Mouse (Mus musculus) lung, adult 18-20 months (tissue): Measurements from ENCODE around the gene Pdcd5.

ENCODE experiments used
- DNase-seq, 2 experiments: peaks; one replicate each; pipeline ENCODE4 v3.0.0; 2022; ENCODE audit warnings: mixed read lengths in 2 of 2

The Pdcd5 gene

DNA sequence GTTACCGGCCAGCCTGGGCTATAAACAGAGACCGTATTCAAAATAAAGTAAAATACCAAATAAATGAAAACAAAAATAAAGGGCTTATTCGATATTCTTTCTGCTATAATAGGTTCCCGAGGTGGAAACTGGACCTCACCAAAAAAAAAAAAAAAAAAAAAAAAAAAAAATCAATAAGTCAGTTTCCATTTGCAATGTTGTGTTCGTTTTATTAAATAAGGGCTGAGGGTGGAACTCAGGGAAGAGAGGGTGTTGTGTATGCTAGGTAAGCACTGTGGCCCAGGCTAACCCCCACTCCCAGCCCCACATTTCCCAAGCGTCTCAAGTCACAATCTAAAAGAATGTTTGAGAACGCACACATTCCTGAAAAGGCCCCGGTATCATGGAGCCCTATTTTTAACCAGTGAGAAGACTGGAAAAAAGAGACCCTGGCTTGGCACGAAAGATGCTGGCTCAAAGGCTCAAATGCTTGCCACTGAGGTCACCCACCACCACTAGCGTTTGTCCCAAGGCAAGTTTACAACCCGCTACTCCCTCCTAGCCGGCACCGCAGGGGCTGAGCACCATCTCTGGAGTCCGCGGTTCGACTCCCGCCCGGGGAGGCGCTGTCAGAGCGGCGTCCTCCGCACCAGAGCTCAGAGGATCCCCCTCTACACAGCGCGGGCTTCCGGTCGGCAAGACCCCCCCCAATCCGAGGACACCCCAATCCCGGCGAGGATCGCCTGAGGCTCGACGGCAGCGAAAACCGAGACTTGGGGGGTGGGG lies 822 bp downstream of the Pdcd5 start:
- DNase-seq = peak in 1 of 2 experiments; percentile 13

DNA sequence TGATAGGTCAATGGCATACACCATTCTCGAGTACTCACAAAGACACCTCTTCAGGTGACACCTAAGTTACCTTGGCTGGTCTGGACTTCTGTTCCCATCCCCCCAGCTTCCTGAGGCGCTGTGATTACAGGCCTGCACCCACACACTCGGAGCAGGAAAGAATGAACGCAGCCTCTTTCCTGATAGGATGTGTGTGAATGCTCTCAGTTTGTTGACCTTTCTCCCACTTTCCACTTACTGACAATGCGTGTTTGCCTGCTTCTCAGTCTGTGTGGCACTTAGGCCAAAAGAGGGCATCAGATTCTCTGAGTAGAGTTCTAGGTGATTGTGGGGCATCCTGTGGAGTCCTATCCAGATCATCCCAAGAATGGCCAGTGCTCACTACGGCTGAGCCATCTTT lies 7.2 kb downstream of the Pdcd5 start:
- DNase-seq = no peak

DNA sequence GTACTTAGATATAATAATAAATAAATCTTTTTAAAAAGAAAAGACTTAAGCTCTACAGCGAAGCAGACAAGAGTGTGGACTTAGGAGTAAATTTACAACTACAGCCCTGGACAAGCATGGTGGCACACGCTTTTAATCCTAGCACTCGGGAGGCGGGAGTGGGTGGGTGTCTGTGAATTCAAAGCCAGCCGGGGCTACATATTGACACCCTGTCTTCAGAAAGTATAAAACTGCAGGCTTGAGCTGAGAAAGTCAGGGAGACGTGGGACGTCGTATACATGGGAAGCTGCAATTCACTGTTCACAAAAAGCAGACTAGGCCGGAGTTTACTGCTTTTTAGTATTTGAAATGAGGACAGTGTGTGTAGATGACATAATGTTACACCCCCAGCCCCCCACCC lies 10.4 kb downstream of the Pdcd5 start:
- no peak for DNase-seq

DNA sequence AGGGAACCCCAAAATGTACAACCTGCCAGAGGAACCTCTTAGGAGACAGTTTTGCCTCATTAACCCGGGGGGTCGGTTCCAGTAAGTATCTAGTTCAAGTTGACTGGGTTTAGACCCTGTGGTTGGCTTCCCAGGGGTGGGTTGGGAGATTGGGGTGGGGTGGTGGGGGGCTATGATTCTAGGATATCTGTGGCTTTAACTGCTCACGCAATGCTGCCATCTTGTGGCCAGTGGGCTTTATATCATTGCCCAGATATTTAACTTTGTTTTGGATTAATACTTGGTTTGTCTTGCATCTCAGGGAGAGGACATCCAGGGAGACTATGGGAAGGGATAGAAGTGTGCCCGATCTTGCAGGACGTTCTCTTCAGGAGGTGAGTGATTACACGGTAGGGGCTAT lies 11.1 kb downstream of the Pdcd5 start:
- no peak for DNase-seq

DNA sequence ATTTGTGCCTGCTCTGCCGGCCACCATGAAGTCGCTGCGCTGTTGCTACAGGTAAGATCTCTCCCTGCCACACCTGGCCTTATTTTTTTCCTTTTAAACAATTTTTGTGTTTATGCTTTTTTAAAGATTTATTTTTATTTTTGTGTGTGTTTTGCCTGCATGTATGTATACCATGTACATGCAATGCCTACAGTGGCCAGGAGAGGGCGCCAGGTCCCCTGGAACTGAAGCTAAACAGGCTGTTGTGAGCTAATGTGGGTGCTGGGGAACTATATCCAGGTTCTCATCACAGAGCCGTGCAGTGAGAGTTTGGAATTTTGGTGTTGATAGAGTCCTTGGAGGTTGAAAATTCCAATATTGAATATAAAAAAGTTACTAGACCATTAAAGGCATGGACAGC lies 18.8 kb downstream of the Pdcd5 start:
- DNase-seq = no peak

DNA sequence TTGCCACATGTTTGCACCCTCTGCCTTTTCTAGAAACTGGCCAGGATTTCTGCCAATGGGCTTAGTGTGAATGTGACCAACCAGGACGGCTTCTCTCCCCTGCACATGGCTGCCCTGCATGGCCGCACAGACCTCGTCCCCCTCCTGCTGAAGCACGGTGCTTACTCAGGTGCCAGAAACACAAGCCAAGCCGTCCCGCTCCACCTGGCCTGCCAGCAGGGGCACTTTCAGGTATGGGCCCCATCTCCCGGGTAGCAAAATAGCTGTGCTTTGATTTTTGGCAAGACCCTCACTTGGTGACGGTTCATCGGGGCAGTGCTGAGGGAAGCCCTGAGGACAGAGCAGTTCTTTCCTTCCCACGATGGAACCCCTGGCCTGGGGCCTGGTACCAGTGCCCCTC lies 19.9 kb downstream of the Pdcd5 start:
- no peak for DNase-seq

DNA sequence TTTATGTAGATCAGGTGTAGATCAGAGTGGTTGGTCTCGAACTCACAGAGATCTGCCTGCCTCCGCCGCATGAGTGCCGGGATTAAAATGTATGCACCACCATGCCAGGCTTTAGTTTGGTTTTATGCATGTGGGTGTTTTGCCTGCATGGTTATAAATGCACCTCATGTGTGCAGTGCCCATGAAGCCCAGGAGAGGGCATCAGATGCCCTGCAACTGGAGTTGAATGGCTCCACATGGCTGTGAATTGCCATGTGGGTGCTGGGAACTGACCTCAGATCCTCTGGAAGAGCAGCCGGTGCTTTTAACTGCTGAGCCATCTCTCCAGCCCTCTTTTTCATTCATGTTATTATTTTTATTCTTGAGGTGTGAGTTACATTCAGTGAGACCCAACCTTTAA lies 21.3 kb downstream of the Pdcd5 start:
- no peak for DNase-seq

DNA sequence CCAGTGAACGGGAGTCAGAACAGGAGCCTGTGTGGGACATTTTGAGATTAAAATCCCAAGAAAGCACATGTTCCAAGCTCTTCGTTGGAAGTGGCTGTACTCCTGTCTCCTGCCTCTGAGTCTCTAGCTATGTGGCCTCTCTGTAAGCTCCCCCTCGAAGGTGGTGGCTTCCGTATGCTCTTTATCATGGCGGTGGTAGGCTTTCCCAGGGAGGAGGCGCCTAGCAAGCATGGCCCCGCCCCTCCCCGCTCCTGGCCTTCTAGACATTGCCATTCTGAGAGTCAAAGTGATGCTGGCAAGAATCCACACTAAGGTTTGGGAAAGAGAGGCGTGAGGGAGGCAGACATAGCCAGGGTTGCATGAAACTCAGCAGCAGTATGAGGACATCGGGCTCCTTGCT lies 24.7 kb downstream of the Pdcd5 start:
- no peak for DNase-seq

DNA sequence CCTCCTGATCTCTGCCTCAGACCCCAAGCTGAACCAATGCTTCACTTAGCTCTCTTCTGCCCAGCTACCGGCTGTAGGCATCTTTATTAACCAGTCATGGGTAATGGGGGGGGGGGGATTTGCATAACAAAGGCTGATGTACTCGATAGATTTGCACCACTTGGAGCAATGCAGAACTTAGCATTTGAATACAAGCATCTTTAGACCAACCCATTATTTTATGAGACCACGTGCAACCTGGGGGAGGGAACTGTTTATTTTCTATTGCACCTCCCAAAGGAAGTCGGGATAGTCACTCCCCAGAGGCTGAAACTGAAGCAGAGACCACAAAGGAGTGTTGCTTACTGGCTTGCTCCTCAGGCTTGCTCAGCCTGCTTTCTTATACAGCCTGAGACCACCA lies 29.8 kb downstream of the Pdcd5 start:
- no peak for DNase-seq

DNA sequence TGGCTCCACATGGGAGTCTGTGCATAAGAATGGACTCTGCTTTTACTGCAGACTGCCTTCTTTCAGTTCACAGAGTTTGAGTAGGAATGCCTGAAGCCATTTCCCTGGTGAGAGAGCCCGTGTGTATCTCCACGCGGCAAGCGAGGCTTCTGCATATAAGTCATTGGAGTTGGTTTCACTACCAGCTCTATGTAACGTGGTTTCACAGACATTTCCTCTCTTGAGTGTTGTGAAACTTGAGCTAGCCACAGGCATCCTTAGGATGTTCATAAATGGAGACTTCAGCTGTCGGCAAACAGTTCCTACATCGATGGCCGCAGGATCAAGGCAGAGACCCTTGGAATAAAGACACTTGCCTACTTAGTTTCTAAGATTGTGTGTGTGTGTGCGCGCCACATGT lies 38.1 kb downstream of the Pdcd5 start:
- DNase-seq = no peak

DNA sequence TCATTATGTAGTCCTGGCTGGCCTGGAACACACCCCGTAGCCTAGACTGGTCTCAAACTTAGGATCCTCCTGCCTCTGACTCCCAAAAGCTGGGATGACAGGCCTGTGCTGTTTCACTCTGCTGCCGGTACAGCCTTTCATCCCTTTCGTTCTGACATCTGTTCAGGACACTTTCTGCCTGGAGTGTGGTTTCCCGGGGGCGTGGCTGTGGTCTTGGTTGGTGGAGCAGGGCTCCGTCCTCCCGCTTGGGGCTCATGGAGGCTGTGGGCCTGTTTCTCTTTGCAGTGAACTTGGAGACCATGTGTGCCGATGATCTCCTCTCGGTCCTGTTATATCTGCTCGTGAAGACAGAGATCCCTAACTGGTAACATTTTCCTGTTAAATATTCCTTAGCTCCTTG lies 40.5 kb downstream of the Pdcd5 start:
- DNase-seq = no peak

DNA sequence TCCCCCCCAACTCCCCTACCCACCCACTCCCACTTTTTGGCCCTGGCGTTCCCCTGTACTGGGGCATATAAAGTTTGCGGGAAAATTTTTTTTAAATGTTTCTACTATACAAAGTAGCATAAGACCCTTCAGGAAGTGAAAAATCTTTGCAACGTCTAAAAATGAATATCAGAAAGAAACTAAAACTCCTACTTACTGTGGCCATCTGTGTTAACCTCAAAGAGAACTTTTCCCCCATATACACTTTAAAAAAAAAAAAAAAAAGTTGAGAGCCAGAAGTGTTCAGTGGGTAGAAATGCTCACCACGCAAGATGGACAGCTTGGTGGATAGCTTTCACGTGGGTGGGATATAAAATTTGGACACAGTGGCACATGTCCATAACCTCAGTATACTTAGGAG lies 44.6 kb downstream of the Pdcd5 start:
- DNase-seq = no peak

DNA sequence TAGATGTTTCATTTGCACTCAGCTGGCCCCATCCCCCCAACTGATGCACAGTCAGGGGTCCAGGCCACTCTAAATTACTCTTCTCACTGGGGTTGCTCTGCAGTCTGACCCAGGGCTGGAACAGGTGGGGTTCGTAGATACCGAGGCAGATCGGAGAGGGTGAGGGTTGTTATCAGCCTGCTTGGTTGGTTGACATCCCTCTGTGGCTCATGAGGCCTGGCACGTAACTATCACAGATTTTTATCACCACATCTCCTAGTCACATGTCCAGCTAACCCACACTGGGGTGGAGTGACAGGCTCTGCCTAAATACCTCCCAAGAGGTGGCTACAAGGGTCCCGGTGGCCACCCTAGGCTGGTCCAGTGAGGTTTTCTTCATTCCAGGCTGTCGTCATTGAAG lies 46.2 kb downstream of the Pdcd5 start:
- DNase-seq = no peak

DNA sequence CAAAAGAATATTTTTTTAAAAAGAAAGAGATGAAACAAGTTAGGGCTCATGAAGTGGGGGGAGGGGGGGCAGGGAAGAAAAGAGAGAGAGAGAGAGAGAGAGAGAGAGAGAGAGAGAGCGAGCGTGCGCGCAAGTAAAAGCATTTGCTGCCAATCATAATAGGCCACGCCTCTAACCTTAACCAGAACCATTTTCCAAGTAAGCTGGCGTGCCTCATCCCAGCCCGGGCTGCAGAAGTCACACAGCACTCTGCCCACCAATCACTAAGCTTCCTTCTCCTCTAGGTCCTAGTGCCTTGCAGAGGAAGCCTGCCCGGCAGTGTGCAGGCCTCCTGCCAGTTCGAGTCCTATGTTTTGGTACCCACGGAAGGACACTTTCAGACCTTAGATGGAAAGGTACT lies 47.3 kb downstream of the Pdcd5 start:
- no peak for DNase-seq

DNA sequence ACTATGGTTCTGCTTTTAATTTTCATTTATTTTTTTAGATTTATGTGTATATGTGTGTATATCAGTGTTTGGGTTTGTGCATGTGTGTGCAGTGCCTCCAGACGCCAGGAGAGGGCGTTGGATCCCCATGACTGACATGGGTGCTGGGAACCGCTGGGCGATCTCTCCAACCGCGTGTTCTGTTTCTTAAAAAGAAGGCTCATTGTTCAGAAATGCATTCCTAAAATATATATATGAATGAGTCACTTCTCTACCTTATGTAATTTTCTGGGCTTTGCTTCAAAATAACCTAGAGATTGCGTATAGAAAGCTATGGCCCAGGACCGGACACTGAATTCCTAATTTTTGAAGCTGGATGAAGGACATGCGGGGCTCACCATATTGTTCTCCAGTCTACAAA lies 47.8 kb downstream of the Pdcd5 start:
- DNase-seq = no peak

DNA sequence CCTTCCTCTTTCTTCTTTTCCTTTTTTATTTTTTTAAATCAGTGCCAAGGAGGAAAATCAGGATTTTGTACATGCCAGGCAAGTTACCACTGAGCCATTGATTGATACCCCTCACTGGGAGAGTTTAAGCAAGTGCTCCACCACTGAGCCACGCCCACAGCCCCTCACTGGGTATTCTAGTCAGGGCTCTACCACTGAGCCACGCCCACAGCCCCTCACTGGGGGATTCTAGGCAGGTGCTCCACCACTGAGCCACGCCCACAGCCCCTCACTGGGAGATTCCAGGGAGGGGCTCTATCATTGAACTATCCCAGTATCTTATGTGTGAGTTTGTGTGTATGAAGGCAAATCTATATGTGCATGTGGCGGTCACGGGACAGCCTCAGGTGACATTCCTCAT lies 53.0 kb downstream of the Pdcd5 start:
- no peak for DNase-seq
